Mouse (Mus musculus) stomach, postnatal 0 days (tissue): ENCODE measurements around the gene Lmnb2.
A peak's percentile ranks its signal among the peaks of the same experiment; 100 is the strongest.

Source experiments
- CTCF ChIP-seq: IDR thresholded peaks from 2 replicates; pipeline ENCODE4 v1.5.1; 2016; ENCODE audit warnings: antibody characterized with exemption, low read depth, mild to moderate bottlenecking, moderate library complexity
- EP300 ChIP-seq: optimal IDR thresholded peaks from 2 replicates; pipeline ENCODE3; 2016; ENCODE audit warnings: antibody characterized with exemption

- TF ChIP-seq CTCF (0 out of 2 replicates have a peak, but pooled peaks have one; percentile 14), EP300 (no peak)
These were observed 3.8 kb downstream of the Lmnb2 start for GRCm38 (mm10) chr10:80914253-80914656.
